Mouse (Mus musculus) lung, postnatal 0 days (tissue): ENCODE measurements around the gene Tigd3.

Source experiments
- CTCF ChIP-seq: IDR thresholded peaks from 2 replicates; pipeline ENCODE4 v1.5.1; 2016; ENCODE audit warnings: antibody characterized with exemption, mild to moderate bottlenecking
- EP300 ChIP-seq: IDR thresholded peaks from 2 replicates; pipeline ENCODE4 v1.6.1; 2016; ENCODE audit warnings: antibody characterized with exemption, mild to moderate bottlenecking, control low read depth

- TF ChIP-seq CTCF: peak; percentile 10; the same call in 1 of the 2 replicates
- TF ChIP-seq EP300: no peak
Observed at GRCm38 (mm10) chr19:5843781-5844691, 49.9 kb downstream of the Tigd3 start.
